ENCODE assay signal across 1 mouse cellular context in genomic region chr2:93461869-93462714, GRCm38 (mm10).
TF ChIP-seq lines count a peak whose summit lies in the region.

No protein-coding gene starts in this region.

TF ChIP-seq in MEL, 35 proteins besides CTCF, POLR2A, EP300 and RAD21 (continued from another document):
- TF ChIP-seq TBP (IDR thresholded peaks at IDR 0.05; ENCODE audit: low read depth, low read length) (peak; percentile 63), NRF1 (IDR thresholded peaks at IDR 0.05; ENCODE audit: insufficient read depth, low read depth, low read length, poor library complexity, severe bottlenecking) (peak; percentile 32; the same call in 1 of the 2 replicates), CHD1 (IDR thresholded peaks at IDR 0.05; ENCODE audit: low read depth, low read length) (no peak)
